Mouse (Mus musculus) MEL (cell line): ENCODE measurements around the gene Grwd1.

Source experiments
- CTCF ChIP-seq, 3 experiments: IDR thresholded peaks in 2 of 3; conservative IDR thresholded peaks in 1 of 3; 2 replicates each; pipeline ENCODE4 v1.5.1; 2011 to 2012; ENCODE audit warnings: low read length in 3 of 3, low read depth in 2 of 3, mild to moderate bottlenecking in 2 of 3, improper control_type of control experiment in 1 of 3, inconsistent platforms in 1 of 3, mixed read lengths in 1 of 3, moderate library complexity in 1 of 3; ENCODE audit not compliant: control insufficient read depth in 1 of 3, insufficient read depth in 1 of 3, poor library complexity in 1 of 3, severe bottlenecking in 1 of 3
- GABPA ChIP-seq: IDR thresholded peaks from 2 replicates; pipeline ENCODE4 v1.6.1; 2012; ENCODE audit warnings: low read depth, mild to moderate bottlenecking, inconsistent platforms, low read length, improper control_type of control experiment, moderate library complexity
- POLR2AphosphoS2 ChIP-seq: IDR thresholded peaks from 2 replicates; pipeline ENCODE4 v1.6.1; 2011; ENCODE audit warnings: low read length, improper control_type of control experiment
- SIN3A ChIP-seq: IDR thresholded peaks from 2 replicates; pipeline ENCODE4 v1.6.1; 2012; ENCODE audit warnings: low read length, improper control_type of control experiment, inconsistent platforms

DNA sequence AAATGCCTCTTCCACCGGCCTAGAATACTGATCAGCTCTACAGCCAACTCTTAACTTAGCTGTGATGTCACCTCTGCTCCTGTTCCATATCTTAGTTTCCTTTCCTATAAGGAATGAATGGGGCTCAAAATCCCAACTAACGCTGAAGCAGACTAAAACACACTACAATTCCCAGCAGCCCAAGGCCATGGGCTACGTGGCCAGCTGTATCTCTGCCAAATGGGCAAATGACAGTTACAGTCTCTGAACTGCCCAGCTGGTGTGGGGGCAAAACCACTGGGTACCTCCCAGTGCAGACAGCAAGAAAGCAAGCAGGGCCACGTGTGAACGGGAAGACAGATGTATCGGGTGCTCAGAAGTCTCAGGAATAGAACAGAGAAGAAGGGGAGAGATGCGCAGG lies 4.1 kb downstream of the Grwd1 start:
- TF ChIP-seq CTCF (IDR thresholded peaks at IDR 0.05 in 2 of 3, conservative IDR thresholded peaks at IDR 0.05 in 1 of 3; ENCODE audit: control insufficient read depth in 1 of 3, insufficient read depth in 1 of 3, low read depth in 2 of 3, low read length in 3 of 3, poor library complexity in 1 of 3, severe bottlenecking in 1 of 3), result no peak
- TF ChIP-seq POLR2AphosphoS2, result no peak
- TF ChIP-seq SIN3A, result no peak
- no peak for TF ChIP-seq GABPA
